Mouse (Mus musculus): ENCODE measurements around the gene Gm20388.
"Not testable (repeated sequence)": the region's sequence is repeated elsewhere in the genome, so short reads cannot be mapped to it uniquely, and the experiment has no call there.

The Gm20388 gene

DNA sequence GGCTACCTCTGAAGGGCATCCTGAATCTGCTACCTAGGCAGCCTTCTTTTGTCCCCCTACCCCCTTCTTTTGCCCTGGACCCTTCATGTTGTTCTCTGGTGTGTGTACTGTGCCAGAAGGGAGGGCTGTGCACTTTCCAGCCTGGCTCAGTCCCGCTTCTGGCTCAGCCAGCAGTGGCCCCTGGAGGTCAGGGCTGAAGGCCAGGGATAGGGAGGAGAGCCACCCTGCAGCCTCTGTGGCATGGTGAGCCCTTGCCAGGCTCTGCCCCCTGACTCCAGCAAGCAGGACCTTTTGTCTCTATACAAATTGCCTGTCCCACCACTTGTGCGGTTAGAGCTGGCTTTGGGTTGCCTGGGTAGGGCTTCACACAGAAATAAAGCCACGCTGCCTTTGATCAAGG, 403.0 kb downstream of the Gm20388 start:
- DNase-seq (ENCODE audit: low read depth, low spot score): no peak

DNA sequence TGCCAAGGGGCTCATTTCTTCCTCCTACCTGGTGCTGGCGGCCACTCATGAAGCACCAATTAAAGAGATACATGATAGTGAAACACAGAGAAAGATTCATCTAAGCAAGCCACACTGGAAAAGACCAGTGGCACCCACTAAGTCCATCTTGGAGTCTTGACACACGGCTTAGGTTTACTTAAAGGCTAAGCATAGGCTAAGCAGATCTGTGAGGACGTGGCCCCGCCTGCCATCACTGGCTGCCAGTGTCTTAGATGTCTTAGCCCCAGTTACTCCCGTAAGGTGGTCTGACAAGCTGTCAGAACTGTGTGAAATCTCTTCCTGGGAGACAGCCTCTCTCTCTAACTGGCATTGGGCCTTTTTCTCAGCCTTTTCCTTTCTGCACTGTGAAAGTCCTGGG, 404.3 kb downstream of the Gm20388 start:
- peak; percentile 69 for DNase-seq (ENCODE audit: low read depth, low spot score)

DNA sequence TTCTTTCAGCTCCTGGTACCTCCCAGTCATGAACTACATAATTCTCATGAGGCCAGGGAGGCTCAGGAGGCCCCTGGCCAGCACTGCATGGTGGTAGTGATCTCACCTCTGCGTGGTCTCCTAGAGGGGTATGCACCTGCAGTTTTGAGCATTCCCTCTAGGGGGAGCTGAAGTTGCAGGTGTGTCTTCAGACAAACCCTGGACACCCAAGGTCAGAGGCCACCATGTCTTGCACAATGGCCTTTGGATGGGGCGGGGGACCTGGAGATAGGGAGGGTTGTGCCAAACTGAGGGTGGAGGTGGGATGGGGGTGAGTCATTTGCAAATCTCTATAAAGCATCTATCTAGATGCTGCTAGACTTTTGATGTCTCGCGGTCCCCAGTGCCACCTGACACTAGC, 405.0 kb downstream of the Gm20388 start:
- no peak for DNase-seq (ENCODE audit: low read depth, low spot score)

- no peak for DNase-seq (ENCODE audit: low read depth, low spot score)
Measured at GRCm38 (mm10) chr8:120316707-120317106, 406.1 kb downstream of the Gm20388 start.

- DNase-seq (ENCODE audit: low read depth, low spot score): no peak
Measured at GRCm38 (mm10) chr8:120317118-120317824, 406.6 kb downstream of the Gm20388 start.

- DNase-seq (ENCODE audit: low read depth, low spot score): no peak
Measured at GRCm38 (mm10) chr8:120318476-120318991, 407.9 kb downstream of the Gm20388 start.

- peak; percentile 72 for DNase-seq (ENCODE audit: low read depth, low spot score)
Measured at GRCm38 (mm10) chr8:120319449-120319848, 408.8 kb downstream of the Gm20388 start.

DNA sequence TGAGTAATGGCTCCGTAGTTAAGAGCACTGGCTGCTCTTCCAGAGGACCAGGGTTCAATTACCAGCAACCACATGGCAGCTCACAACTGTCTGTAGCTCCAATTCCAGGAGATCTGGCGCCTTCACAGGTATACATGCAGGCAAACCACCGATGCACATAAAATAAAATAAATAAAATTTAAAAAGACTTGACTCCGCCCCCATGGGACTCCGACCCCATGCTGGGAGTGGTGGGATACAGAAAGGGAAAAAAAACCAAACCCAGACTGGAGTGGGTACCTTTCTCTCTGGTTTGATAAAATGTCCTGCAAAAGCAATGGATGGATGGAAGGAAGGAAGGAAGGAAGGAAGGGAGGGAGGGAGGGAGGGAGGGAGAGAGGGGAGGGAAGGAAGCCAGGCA, 409.5 kb downstream of the Gm20388 start:
- no peak for DNase-seq (ENCODE audit: low read depth, low spot score)

- DNase-seq (ENCODE audit: low read depth, low spot score): no peak
Measured at GRCm38 (mm10) chr8:120321724-120322123, 411.1 kb downstream of the Gm20388 start.

DNA sequence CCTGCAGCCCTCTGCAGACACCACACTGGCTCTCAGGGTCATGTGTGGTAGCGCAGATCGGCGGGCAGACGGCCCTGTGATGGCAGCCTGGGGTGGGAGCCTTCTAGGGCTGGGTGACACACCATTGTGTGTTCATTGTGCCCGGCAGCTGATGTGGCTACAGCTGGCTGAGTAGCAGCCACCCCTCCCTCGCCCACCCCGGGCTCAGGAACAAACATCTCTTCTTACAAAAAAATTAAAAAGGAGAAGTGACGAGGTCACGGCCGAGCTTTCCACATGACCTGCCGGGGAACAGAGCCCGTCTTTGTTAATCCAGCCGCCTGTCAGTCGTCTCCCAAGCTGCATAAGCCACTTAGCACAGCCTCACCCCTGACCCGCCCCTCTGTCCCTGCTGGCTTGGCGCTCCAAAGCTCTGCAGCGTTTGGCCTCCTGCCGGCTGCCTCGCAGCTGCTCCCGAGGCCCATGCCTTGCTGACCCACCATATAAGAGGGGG, 412.4 kb downstream of the Gm20388 start:
- DNase-seq (ENCODE audit: low read depth, low spot score): peak; percentile 80

DNA sequence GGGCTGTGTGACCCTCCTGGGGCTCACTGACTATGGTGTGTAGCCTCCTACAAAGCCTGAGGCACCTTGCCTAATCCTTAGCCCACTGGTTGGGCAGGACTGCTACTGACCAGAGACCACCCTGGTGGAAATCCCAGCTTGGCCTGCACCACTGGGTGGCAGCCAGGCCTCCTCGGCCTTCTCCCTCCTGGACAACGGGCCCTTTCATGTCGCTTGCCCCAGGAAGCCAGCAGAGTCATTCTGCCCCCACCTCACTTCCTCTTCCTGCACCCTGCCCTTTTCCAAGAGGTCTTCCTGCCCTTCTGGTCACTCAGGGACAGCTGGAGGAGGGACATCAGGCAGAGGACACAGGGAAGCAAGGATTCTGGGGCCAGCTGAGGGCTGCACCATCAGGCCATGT, 413.9 kb downstream of the Gm20388 start:
- DNase-seq (ENCODE audit: low read depth, low spot score): no peak

GRCm38 (mm10) chr8:120325172-120325767, 414.6 kb downstream of the Gm20388 start:
- no peak for DNase-seq (ENCODE audit: low read depth, low spot score)

GRCm38 (mm10) chr8:120327131-120327554, 416.5 kb downstream of the Gm20388 start:
- DNase-seq (ENCODE audit: low read depth, low spot score): peak; percentile 76

DNA sequence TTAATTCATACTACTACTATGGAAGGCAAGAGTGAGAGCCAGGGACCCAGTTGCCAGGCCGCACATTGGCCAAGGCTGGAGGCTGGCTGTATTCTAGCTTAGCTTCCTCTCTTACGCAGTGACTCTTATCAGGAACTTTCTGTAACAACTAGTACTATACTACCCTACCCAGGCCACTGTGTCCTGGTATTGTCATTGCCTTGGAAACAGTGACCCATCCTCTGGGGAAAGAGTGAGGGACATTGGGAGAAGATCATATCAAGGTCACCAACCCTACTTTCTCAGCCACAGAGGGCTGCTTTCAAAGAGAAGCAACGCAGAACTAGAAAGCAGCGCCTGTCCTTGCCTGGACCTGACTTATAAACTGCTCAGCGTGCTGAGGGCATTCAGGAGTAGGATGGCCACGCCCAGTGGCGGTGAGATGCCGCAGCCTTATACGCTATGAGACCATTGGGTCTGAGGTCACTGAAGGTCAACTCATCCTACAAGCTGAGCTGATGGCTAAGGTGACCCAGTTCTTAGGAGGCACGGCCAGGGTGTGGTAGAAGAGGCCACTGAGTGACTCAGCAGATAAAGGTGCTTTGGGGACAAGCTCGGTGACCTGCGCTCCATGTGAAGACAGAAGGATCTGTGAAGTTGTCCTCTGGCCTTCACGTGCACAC, 417.9 kb downstream of the Gm20388 start:
- DNase-seq (ENCODE audit: low read depth, low spot score): no peak

DNA sequence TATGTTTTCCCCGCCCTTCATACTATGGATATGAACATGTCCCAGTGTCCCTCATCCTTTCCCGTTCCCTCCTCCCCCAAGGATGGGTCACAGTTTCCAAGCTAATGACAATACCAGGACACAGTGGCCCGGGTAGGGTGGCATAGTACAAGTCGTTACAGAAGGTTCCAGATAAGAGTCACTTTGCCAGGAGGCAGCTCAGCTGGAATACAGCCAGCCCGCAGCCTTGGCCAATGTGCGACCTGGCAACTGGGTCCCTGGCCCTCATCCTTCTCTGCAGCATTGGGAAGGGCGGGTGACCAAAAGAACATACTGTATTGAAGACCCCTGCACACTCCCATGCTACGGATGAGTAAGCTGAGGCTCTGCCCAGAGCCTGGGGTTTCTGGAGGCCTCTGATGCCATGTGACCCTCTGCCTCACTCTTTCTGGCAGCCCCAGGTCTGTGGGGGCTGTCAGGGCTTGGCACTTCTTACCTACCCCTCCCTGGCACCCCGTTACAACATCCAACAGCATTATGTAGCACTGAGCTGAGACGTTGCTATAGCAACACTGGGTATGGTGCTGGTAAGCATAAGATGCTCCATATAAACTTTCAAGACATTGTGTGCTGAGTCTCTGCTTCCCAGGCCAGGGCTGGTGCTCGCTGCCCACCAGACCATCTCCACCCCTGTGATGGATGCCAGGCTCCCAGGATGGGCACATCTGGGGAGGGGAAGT, 418.5 kb downstream of the Gm20388 start:
- DNase-seq (ENCODE audit: low read depth, low spot score): no peak

DNA sequence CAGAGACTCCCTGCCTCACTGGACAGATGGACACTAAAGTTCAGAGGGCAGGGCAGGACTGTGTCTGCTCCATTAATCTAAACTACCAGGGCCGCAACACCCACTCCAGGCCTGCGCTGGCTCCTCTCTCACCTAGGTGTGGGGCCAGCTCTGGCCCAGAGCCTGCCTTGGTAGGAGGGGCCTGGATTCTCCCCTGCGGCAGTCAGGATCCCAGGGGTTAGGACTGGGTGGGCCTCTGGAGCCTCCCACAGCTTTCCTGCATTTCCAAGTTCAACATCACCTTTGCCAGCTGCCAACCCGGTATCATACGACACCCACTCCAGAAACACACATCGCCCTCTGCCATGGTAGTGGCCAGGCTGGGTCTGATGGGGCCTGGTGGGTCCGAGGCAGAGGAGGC, 420.4 kb downstream of the Gm20388 start:
- no peak for DNase-seq (ENCODE audit: low read depth, low spot score)

GRCm38 (mm10) chr8:120332379-120333229, 422.0 kb downstream of the Gm20388 start:
- DNase-seq (ENCODE audit: low read depth, low spot score): no peak

DNA sequence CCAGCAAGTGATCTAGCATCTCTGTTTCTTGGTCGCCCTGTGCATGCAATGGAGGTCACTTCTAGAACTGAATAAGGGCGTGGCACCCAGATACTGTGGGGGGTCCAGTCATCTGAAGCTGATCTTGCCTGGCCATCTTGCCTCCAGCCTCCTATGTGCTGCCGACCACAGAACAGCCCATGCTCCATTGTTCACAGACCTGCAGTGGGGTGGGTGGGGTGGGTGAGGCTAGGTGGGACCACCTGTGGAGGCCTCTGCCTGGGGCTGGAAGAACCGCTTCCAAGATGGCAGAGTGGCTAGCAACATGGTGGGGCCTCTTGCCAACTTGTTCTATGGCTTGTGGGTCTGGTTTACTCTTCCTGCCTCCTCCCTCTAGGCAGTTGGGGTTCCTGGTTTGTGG, 423.0 kb downstream of the Gm20388 start:
- no peak for DNase-seq (ENCODE audit: low read depth, low spot score)

- not testable (repeated sequence) for DNase-seq (ENCODE audit: low read depth, low spot score)
Measured at GRCm38 (mm10) chr8:120334261-120334660, 423.6 kb downstream of the Gm20388 start.

GRCm38 (mm10) chr8:120334878-120335261, 424.2 kb downstream of the Gm20388 start:
- no peak for DNase-seq (ENCODE audit: low read depth, low spot score)

Data from retina, adult 2 months (tissue).